Mouse (Mus musculus): Measurements from ENCODE around the gene Mmp14.

GRCm38 (mm10) chr14:54416229-54416775 lies 15.1 kb upstream of the Mmp14 start:
- no peak for TF ChIP-seq POLR2A (IDR thresholded peaks at IDR 0.05; ENCODE audit: low read depth, low read length)
- TF ChIP-seq CTCF (IDR thresholded peaks at IDR 0.05; ENCODE audit: borderline replicate concordance, insufficient read depth, low read length), result no peak
